Mouse (Mus musculus): ENCODE data around the gene Tex19.2.

GRCm38 (mm10) chr11:121111051-121111450 lies 7.4 kb downstream of the Tex19.2 start:
- no peak for TF ChIP-seq CTCF (IDR thresholded peaks at IDR 0.05; ENCODE audit: low read depth, low read length)
- TF ChIP-seq GATA1 (IDR thresholded peaks at IDR 0.05; ENCODE audit: borderline replicate concordance, low read length): no peak
- TF ChIP-seq POLR2AphosphoS5 (IDR thresholded peaks at IDR 0.05; ENCODE audit: insufficient replicate concordance, low read depth, low read length): no peak
